Mouse (Mus musculus): ENCODE measurements at regions not wholly inside any gene's neighbourhood (a gene's known extent, or its start where the extent isn't known, plus 50 kb on each side); places are given as distances from the start of the nearest gene placed in this dataset.

GRCm38 (mm10) chr8:27938559-27939492, 491.4 kb downstream of the Poteg start:
- Histone ChIP-seq H3K9ac (ENCODE audit: low read length) (no peak overlapping the region), H3K4me1 (replicated peaks; ENCODE audit: control insufficient read depth, insufficient read depth, low read length) (peaks cover 2% of the 10 kb centered on the region; the same call in 1 of the 2 replicates), H3K27ac (ENCODE audit: low read depth, low read length) (no peak overlapping the region), H3K9me3 (ENCODE audit: control insufficient read depth, low read length) (no peaks in the 10 kb centered on the region), H3K4me3 (ENCODE audit: low read depth, low read length) (no peak overlapping the region), H3K36me3 (ENCODE audit: control insufficient read depth, insufficient read depth, low read length) (no peaks in the 10 kb centered on the region), H3K27me3 (ENCODE audit: control insufficient read depth, insufficient read depth, low read length) (no peaks in the 10 kb centered on the region), H3K4me2 (ENCODE audit: low read depth, low read length, severe bottlenecking) (no peak overlapping the region)
- ATAC-seq (replicated peaks; ENCODE audit: low FRiP score) (peak; percentile 33; the same call in 1 of the 2 replicates), DNase-seq (ENCODE audit: low spot score) (peak; percentile 57)
- 59% methylated on average over 12 of the region's 12 CpGs for WGBS

GRCm38 (mm10) chr8:27955000-27955399, 507.5 kb downstream of the Poteg start:
- Histone ChIP-seq H3K9ac (ENCODE audit: low read length) (no peak overlapping the region), H3K36me3 (ENCODE audit: control insufficient read depth, insufficient read depth, low read length) (no peaks in the 10 kb centered on the region), H3K4me2 (ENCODE audit: low read depth, low read length, severe bottlenecking) (no peak overlapping the region), H3K27me3 (ENCODE audit: control insufficient read depth, insufficient read depth, low read length) (no peaks in the 10 kb centered on the region), H3K4me3 (ENCODE audit: low read depth, low read length) (no peak overlapping the region), H3K4me1 (replicated peaks; ENCODE audit: control insufficient read depth, insufficient read depth, low read length) (no peaks in the 10 kb centered on the region), H3K9me3 (ENCODE audit: control insufficient read depth, low read length) (no peaks in the 10 kb centered on the region), H3K27ac (ENCODE audit: low read depth, low read length) (no peak overlapping the region)
- DNase-seq (ENCODE audit: low spot score) (no peak), ATAC-seq (replicated peaks; ENCODE audit: low FRiP score) (no peak)

GRCm38 (mm10) chr8:27980920-27981319, 533.5 kb downstream of the Poteg start:
- DNase-seq (ENCODE audit: low spot score), result no peak

GRCm38 (mm10) chr8:27981769-27982168, 534.3 kb downstream of the Poteg start:
- H3K9ac ChIP-seq (ENCODE audit: low read length), result no peak overlapping the region
- H3K4me1 ChIP-seq (replicated peaks; ENCODE audit: control insufficient read depth, insufficient read depth, low read length), result no peaks in the 10 kb centered on the region
- no peaks in the 10 kb centered on the region for H3K36me3 ChIP-seq (ENCODE audit: control insufficient read depth, insufficient read depth, low read length)
- no peaks in the 10 kb centered on the region for H3K27me3 ChIP-seq (ENCODE audit: control insufficient read depth, insufficient read depth, low read length)
- DNase-seq (ENCODE audit: low spot score) (no peak), ATAC-seq (replicated peaks; ENCODE audit: low FRiP score) (no peak)
- H3K4me2 ChIP-seq (ENCODE audit: low read depth, low read length, severe bottlenecking), result no peak overlapping the region
- no peak overlapping the region for H3K4me3 ChIP-seq (ENCODE audit: low read depth, low read length)
- 37% methylated on average over 5 of the region's 5 CpGs for WGBS
- H3K9me3 ChIP-seq (ENCODE audit: control insufficient read depth, low read length), result no peaks in the 10 kb centered on the region
- no peak overlapping the region for H3K27ac ChIP-seq (ENCODE audit: low read depth, low read length)

More at GRCm38 (mm10) chr8:27980920-27981319, 533.5 kb downstream of the Poteg start:
- H3K4me1 ChIP-seq (replicated peaks; ENCODE audit: control insufficient read depth, insufficient read depth, low read length), result no peaks in the 10 kb centered on the region
- no peak overlapping the region for H3K9ac ChIP-seq (ENCODE audit: low read length)
- H3K4me2 ChIP-seq (ENCODE audit: low read depth, low read length, severe bottlenecking), result no peak overlapping the region
- no peak for ATAC-seq (replicated peaks; ENCODE audit: low FRiP score)
- H3K36me3 ChIP-seq (ENCODE audit: control insufficient read depth, insufficient read depth, low read length), result no peaks in the 10 kb centered on the region
- 22% methylated on average over 3 of the region's 3 CpGs for WGBS
- H3K27me3 ChIP-seq (ENCODE audit: control insufficient read depth, insufficient read depth, low read length), result no peaks in the 10 kb centered on the region
- H3K27ac ChIP-seq (ENCODE audit: low read depth, low read length), result no peak overlapping the region
- H3K4me3 ChIP-seq (ENCODE audit: low read depth, low read length), result no peak overlapping the region
- no peaks in the 10 kb centered on the region for H3K9me3 ChIP-seq (ENCODE audit: control insufficient read depth, low read length)

- Histone ChIP-seq H3K4me3 (ENCODE audit: low read depth, low read length) (no peak overlapping the region), H3K9ac (ENCODE audit: low read length) (no peak overlapping the region), H3K27me3 (ENCODE audit: control insufficient read depth, insufficient read depth, low read length) (no peaks in the 10 kb centered on the region), H3K4me1 (replicated peaks; ENCODE audit: control insufficient read depth, insufficient read depth, low read length) (no peaks in the 10 kb centered on the region), H3K4me2 (ENCODE audit: low read depth, low read length, severe bottlenecking) (no peak overlapping the region), H3K27ac (ENCODE audit: low read depth, low read length) (no peak overlapping the region), H3K36me3 (ENCODE audit: control insufficient read depth, insufficient read depth, low read length) (no peaks in the 10 kb centered on the region), H3K9me3 (ENCODE audit: control insufficient read depth, low read length) (no peaks in the 10 kb centered on the region)
- no peak for DNase-seq (ENCODE audit: low spot score)
- 36% methylated on average over 4 of the region's 4 CpGs for WGBS
- ATAC-seq (replicated peaks; ENCODE audit: low FRiP score), result 0 out of 2 replicates have a peak, but pooled peaks have one; percentile 56
These were observed 565.4 kb downstream of the Poteg start for GRCm38 (mm10) chr8:28012849-28013248.

Data from forebrain, embryonic 11.5 days (tissue).